Mouse (Mus musculus) erythroblast, embryonic 14.5 days (primary cell): ENCODE results near the gene Adarb1.

Experiments used
- GATA1 ChIP-seq: IDR thresholded peaks from 2 replicates; pipeline ENCODE4 v1.6.1; 2012; ENCODE audit warnings: low read length, inconsistent platforms, mixed read lengths
- TAL1 ChIP-seq: IDR thresholded peaks from 3 replicates; pipeline ENCODE4 v1.6.1; 2012; ENCODE audit warnings: low read length, inconsistent platforms, mixed read lengths

DNA sequence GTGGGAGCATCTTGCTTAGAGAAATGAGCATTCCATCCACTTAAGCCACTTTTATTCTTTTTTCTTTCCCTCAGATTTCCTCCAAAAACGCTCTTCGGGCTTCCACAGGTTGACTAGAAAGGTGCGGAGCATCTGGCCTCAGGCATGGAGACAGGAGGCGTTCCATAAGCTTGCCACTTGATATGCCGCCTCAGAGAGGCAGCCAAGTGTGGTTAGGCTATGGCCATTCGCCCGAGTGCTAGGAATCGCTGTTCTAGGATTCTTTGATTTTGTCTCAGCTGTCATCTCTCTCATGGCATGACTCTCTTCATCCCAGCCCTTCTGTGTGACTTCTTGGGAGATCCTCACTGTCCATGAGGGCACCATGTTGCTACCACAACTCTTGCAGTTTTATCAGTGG is 43.1 kb upstream of the Adarb1 start:
- TF ChIP-seq TAL1 (no peak), GATA1 (no peak)
